Mouse (Mus musculus) skeletal muscle tissue, postnatal 0 days (tissue): ENCODE measurements around the gene Spcs3. TPM values are rescaled to one million over a fixed set of nuclear protein-coding genes. Genes with fewer than 3 reads are reported as not detected.

Source experiments
- polyA plus RNA-seq: library from polyadenylated mRNA; unstranded; fragments of >200 nt; fragmentation: Nextera tagmentation; extraction: Ambion mirVana; gene quantifications from 2 replicates; pipeline ENCODE4 v1.2.1, GENCODE M21; 2015

Spcs3 gene
- polyA plus RNA-seq: 43.0 and 44.2 TPM in 2 replicates

GRCm38 (mm10) chr8:54529382-54530296, at the start of gene Spcs3, which contains the start of gene Asb5:
Spcs3 (minus strand) TSS chr8:54529998.
Asb5 (plus strand) TSS chr8:54529580.

Other genes with a start within 250 kb of the Spcs3 start
- gene Asb5, start 418 bp downstream of the Spcs3 start, polyA plus RNA-seq: 75.4 and 88.0 TPM in 2 replicates
- not detected in 2 replicates for gene Spata4, start 70.8 kb upstream of the Spcs3 start, polyA plus RNA-seq